Mouse (Mus musculus): ENCODE data around the gene Mapkapk2.
"Not testable (repeated sequence)": the region's sequence is repeated elsewhere in the genome, so short reads cannot be mapped to it uniquely, and the experiment has no call there.

Mapkapk2 gene

GRCm38 (mm10) chr1:131051073-131051472 lies 46.6 kb downstream of the Mapkapk2 start:
- no peak for DNase-seq (ENCODE audit: low read depth in 2 of 2, low spot score in 2 of 2)

- DNase-seq (ENCODE audit: low read depth in 2 of 2, low spot score in 2 of 2), result no peak
These were observed 47.0 kb downstream of the Mapkapk2 start for GRCm38 (mm10) chr1:131050617-131051016.

- DNase-seq (ENCODE audit: low read depth in 2 of 2, low spot score in 2 of 2), result no peak
These were observed 47.6 kb downstream of the Mapkapk2 start for GRCm38 (mm10) chr1:131050011-131050410.

- DNase-seq (ENCODE audit: low read depth in 2 of 2, low spot score in 2 of 2), result no peak
These were observed 48.2 kb downstream of the Mapkapk2 start for GRCm38 (mm10) chr1:131049361-131049806.

- DNase-seq (ENCODE audit: low read depth in 2 of 2, low spot score in 2 of 2), result no peak
These were observed 48.7 kb downstream of the Mapkapk2 start for GRCm38 (mm10) chr1:131048946-131049345.

- no peak for DNase-seq (ENCODE audit: low read depth in 2 of 2, low spot score in 2 of 2)
These were observed 49.3 kb downstream of the Mapkapk2 start for GRCm38 (mm10) chr1:131048121-131048863.

- no peak for DNase-seq (ENCODE audit: low read depth in 2 of 2, low spot score in 2 of 2)
These were observed 51.0 kb downstream of the Mapkapk2 start for GRCm38 (mm10) chr1:131046607-131047006.

GRCm38 (mm10) chr1:131045723-131046355 lies 51.8 kb downstream of the Mapkapk2 start:
- DNase-seq (ENCODE audit: low read depth in 2 of 2, low spot score in 2 of 2), result no peak

GRCm38 (mm10) chr1:131043636-131044035 lies 54.0 kb downstream of the Mapkapk2 start:
- no peak for DNase-seq (ENCODE audit: low read depth in 2 of 2, low spot score in 2 of 2)

GRCm38 (mm10) chr1:131042721-131043120 lies 54.9 kb downstream of the Mapkapk2 start:
- no peak for DNase-seq (ENCODE audit: low read depth in 2 of 2, low spot score in 2 of 2)

GRCm38 (mm10) chr1:131042263-131042662 lies 55.4 kb downstream of the Mapkapk2 start:
- DNase-seq (ENCODE audit: low read depth in 2 of 2, low spot score in 2 of 2), result no peak

GRCm38 (mm10) chr1:131039479-131039878 lies 58.1 kb downstream of the Mapkapk2 start:
- DNase-seq (ENCODE audit: low read depth in 2 of 2, low spot score in 2 of 2), result no peak

- DNase-seq (ENCODE audit: low read depth in 2 of 2, low spot score in 2 of 2), result no peak
These were observed 59.1 kb downstream of the Mapkapk2 start for GRCm38 (mm10) chr1:131038415-131039017.

GRCm38 (mm10) chr1:131038001-131038400 lies 59.6 kb downstream of the Mapkapk2 start:
- no peak for DNase-seq (ENCODE audit: low read depth in 2 of 2, low spot score in 2 of 2)

GRCm38 (mm10) chr1:131031267-131031666 lies 66.4 kb downstream of the Mapkapk2 start:
- no peak for DNase-seq (ENCODE audit: low read depth in 2 of 2, low spot score in 2 of 2)

GRCm38 (mm10) chr1:131030261-131030660 lies 67.4 kb downstream of the Mapkapk2 start:
- no peak for DNase-seq (ENCODE audit: low read depth in 2 of 2, low spot score in 2 of 2)

- DNase-seq (ENCODE audit: low read depth in 2 of 2, low spot score in 2 of 2), result no peak
These were observed 68.4 kb downstream of the Mapkapk2 start for GRCm38 (mm10) chr1:131029215-131029614.

GRCm38 (mm10) chr1:131025843-131026190 lies 71.8 kb downstream of the Mapkapk2 start:
- peak in 1 of 2 experiments; percentile 9 for DNase-seq (ENCODE audit: low read depth in 2 of 2, low spot score in 2 of 2)

- no peak for DNase-seq (ENCODE audit: low read depth in 2 of 2, low spot score in 2 of 2)
These were observed 72.5 kb downstream of the Mapkapk2 start for GRCm38 (mm10) chr1:131024900-131025842.

- DNase-seq (ENCODE audit: low read depth in 2 of 2, low spot score in 2 of 2), result not testable (repeated sequence)
These were observed 74.3 kb downstream of the Mapkapk2 start for GRCm38 (mm10) chr1:131023250-131023858.

Measured in CD8-positive naive resting alpha-beta T cell, adult 2 months (primary cell).